Mouse (Mus musculus): ENCODE data around the gene Ctnnbip1.

DNA sequence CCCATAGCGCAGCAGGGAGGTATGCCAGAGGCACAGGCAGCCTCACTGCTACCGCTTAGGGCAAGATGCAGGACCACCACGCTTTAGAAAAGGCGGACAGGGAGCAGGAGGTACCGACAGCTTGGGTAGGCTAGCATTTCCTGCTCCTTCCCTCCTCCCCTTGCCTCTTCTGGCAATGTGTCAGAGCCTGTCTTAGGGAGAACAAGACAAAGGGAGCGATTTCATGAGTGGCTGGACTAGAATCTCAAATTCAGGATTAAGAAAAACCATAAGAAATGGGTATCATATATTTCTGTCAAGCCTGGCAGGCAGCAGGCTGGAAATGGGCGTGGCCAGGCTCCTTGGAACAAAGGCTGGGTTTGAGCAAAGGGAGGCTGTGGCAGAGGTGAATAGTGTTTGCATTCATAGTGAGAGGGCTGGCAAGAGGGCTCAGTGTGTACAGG is 44.9 kb downstream of the Ctnnbip1 start:
- TF ChIP-seq CTCF (IDR thresholded peaks at IDR 0.05) (no peak), EP300 (IDR thresholded peaks at IDR 0.05) (no peak)
